Mouse (Mus musculus) midbrain, embryonic 13.5 days (tissue): ENCODE data around the gene Dusp5. TPM values are rescaled to one million over a fixed set of nuclear protein-coding genes. Genes with fewer than 3 reads are reported as not detected.
"Not testable (repeated sequence)": the region's sequence is repeated elsewhere in the genome, so short reads cannot be mapped to it uniquely, and the experiment has no call there.

Experiments
- ATAC-seq: fragments of 200-750 bp; cut with Nextera tagmentation; 2 replicates; pipeline ENCODE4 v1.8.0; 2017; ENCODE audit warnings: mild to moderate bottlenecking, moderate TSS enrichment, moderate library complexity
- H3K27ac ChIP-seq: fragments of 300-500 bp; sonication (generic); 2 replicates; pipeline ENCODE4 v1.5.1; 2015; ENCODE audit warnings: inconsistent platforms, mild to moderate bottlenecking, moderate library complexity
- H3K27me3 ChIP-seq: fragments of 300-500 bp; sonication (generic); 2 replicates; pipeline ENCODE4 v1.6.1; 2015; ENCODE audit warnings: mild to moderate bottlenecking, inconsistent platforms
- H3K36me3 ChIP-seq: fragments of 300-500 bp; sonication (generic); 2 replicates; pipeline ENCODE4 v1.6.1; 2015; ENCODE audit warnings: mild to moderate bottlenecking, inconsistent platforms
- H3K4me1 ChIP-seq: fragments of 300-500 bp; sonication (generic); replicated peaks from 2 replicates; pipeline ENCODE4 v1.6.1; 2015; ENCODE audit warnings: inconsistent platforms
- H3K4me2 ChIP-seq: fragments of 300-500 bp; sonication (generic); replicated peaks from 2 replicates; pipeline ENCODE4 v1.6.1; 2015; ENCODE audit warnings: moderate library complexity, mild to moderate bottlenecking, inconsistent platforms
- H3K4me3 ChIP-seq: fragments of 300-500 bp; sonication (generic); replicated peaks from 2 replicates; pipeline ENCODE4 v1.5.1; 2015; ENCODE audit warnings: mild to moderate bottlenecking, inconsistent platforms
- H3K9ac ChIP-seq: fragments of 300-500 bp; sonication (generic); replicated peaks from 2 replicates; pipeline ENCODE4 v1.6.1; 2015; ENCODE audit warnings: mild to moderate bottlenecking, inconsistent platforms
- H3K9me3 ChIP-seq: fragments of 300-500 bp; sonication (generic); 2 replicates; pipeline ENCODE4 v1.6.1; 2016; ENCODE audit warnings: mild to moderate bottlenecking, inconsistent platforms
- WGBS: fragments of 180-500 bp; shearing (Covaris S2); methylation state at CpG from one replicate; pipeline ENCODE4 v1.1.7; 2015; 5-methylcytosine and 5-hydroxymethylcytosine counted together
- polyA plus RNA-seq: library from polyadenylated mRNA; unstranded; fragments of >200 nt; fragmentation: Nextera tagmentation; extraction: Ambion mirVana; gene quantifications from 2 replicates; pipeline ENCODE4 v1.2.1, GENCODE M21; 2015

The Dusp5 gene
- polyA plus RNA-seq, 1 experiment from 2014 or later: 1.2 TPM

DNA sequence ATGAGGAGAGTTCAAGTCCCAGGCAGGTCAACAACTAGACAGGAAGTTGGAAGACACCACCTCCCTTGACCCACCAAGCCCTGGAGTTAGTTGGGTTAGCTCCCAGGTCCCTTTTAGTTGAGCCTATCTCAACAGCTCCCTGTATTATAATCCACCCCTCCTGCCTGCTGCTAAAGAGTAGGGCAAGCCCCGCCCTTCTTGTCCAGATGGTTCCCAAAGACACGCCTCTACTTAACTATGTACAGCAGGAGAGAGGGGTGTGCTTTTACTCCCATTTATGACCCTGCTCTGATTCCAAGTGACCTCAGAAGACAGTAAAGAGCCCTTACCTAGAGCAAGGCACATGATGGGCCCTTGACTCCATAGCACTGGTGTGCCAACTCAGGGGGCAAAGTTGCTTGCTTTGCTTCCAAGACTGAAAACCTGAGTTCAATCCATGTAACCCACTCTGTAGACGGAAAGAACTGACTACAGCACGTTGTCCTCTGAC lies 29.4 kb upstream of the Dusp5 start:
- no peak overlapping the region for H3K9ac ChIP-seq
- peaks cover 4% of the 10 kb centered on the region for H3K4me1 ChIP-seq
- WGBS: 85% methylated on average over 4 of the region's 4 CpGs
- no peaks in the 10 kb centered on the region for H3K27me3 ChIP-seq
- no peak overlapping the region for H3K4me3 ChIP-seq
- no peak for ATAC-seq
- no peak overlapping the region for H3K27ac ChIP-seq
- no peaks in the 10 kb centered on the region for H3K36me3 ChIP-seq
- no peaks in the 10 kb centered on the region for H3K9me3 ChIP-seq
- H3K4me2 ChIP-seq: no peak overlapping the region

DNA sequence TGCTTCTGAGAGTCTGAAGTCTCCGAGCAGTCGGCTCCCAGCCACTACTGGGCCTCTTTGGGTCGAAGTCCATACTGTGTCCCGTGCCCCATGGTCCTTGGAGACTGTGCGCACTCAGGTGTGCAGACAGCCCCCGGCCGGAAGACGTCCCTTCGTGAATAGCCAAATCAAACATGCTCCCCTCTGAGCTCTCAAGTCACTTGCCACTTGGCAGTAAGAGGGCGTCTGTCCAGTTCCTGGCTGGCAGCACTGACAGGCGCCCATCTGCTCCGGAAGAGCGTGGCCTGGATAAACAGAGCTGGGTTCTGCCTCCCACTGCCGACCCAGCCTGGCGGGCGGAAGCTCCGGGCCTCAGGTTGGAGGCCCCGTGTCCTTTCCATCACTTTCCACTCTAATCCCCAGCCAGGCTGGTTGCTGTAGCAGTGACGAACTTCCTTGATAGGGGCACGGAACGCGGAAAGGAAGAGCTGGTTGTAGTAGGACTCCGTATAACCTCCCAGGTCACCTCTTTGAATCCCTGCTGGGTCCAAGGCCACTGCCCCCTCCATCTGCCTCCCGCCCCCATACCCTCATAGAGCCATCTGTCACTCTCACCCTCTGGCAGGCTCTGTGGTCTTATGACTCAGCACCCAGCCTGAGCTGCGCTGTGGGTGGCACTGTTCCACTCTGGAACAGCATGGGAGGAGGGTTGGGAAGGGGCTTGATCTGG lies 28.5 kb upstream of the Dusp5 start:
- no peak overlapping the region for H3K4me2 ChIP-seq
- H3K4me1 ChIP-seq: peaks cover 4% of the 10 kb centered on the region
- peak; percentile 48; the same call in 1 of the 2 replicates for ATAC-seq

GRCm38 (mm10) chr19:53501239-53501638 lies 27.7 kb upstream of the Dusp5 start:
- not testable (repeated sequence) for H3K27me3 ChIP-seq, H3K9ac ChIP-seq, ATAC-seq, H3K9me3 ChIP-seq, H3K4me2 ChIP-seq, H3K4me1 ChIP-seq, H3K36me3 ChIP-seq, H3K27ac ChIP-seq, H3K4me3 ChIP-seq
- 90% methylated on average over 7 of the region's 7 CpGs for WGBS

More for the DNA sequence above, 28.5 kb upstream of the Dusp5 start:
- Histone ChIP-seq H3K27me3 (no peaks in the 10 kb centered on the region), H3K9ac (no peak overlapping the region), H3K9me3 (no peaks in the 10 kb centered on the region), H3K4me3 (no peak overlapping the region), H3K27ac (no peak overlapping the region), H3K36me3 (no peaks in the 10 kb centered on the region)
- WGBS: 79% methylated on average over 25 of the region's 25 CpGs

DNA sequence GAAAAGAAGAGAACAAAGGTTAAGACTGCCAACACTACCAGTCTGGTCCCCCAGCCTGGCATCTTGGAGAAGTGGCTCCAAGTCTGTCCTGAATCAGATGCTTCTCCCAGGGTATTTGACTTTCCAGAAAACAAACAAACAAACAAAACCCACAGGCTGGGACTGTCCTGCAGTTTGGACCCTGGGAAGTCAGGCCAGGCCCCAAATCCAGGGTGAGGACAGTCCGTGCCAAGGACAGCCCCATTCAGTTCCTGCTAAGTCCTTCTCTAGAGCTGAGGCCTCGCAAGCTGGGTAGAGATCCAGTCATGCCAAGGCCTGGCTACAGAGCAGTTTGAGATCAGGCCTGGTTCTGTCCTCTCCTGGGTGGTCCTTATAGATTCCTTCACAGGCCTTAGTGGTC lies 27.1 kb upstream of the Dusp5 start:
- Histone ChIP-seq H3K9ac (no peak overlapping the region), H3K9me3 (no peaks in the 10 kb centered on the region), H3K36me3 (no peaks in the 10 kb centered on the region), H3K4me3 (no peak overlapping the region), H3K4me1 (peaks cover 4% of the 10 kb centered on the region), H3K4me2 (no peak overlapping the region), H3K27me3 (no peaks in the 10 kb centered on the region), H3K27ac (no peak overlapping the region)
- ATAC-seq: no peak
- 85% methylated on average over 2 of the region's 2 CpGs for WGBS

- no peak for ATAC-seq
- no peak overlapping the region for H3K9ac ChIP-seq
- no peaks in the 10 kb centered on the region for H3K9me3 ChIP-seq
- H3K4me1 ChIP-seq: peaks cover 4% of the 10 kb centered on the region
- H3K36me3 ChIP-seq: no peaks in the 10 kb centered on the region
- no peak overlapping the region for H3K4me2 ChIP-seq
- H3K27me3 ChIP-seq: no peaks in the 10 kb centered on the region
- H3K4me3 ChIP-seq: no peak overlapping the region
- WGBS: 57% methylated on average over 9 of the region's 9 CpGs
- H3K27ac ChIP-seq: no peak overlapping the region
Measured at GRCm38 (mm10) chr19:53502891-53503371, 26.0 kb upstream of the Dusp5 start.

DNA sequence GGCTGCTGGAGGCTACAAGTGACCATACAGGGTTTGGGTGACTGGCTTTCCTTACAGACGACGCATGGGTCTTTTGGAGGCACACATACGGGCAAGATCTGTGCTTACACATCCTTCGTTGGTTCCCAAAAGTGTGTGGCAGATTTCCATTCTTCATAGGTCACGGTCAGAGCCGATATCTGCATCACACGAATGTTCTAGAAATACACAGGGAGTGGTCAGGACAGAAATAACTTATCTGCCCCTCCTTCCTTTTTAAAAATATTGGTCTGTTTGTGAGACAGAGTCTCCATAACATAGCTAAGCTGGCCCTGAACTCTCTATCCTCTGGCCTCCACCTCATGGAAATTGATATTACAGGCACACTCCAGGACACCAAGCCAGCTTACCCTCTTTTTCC lies 24.7 kb upstream of the Dusp5 start:
- WGBS: 95% methylated on average over 7 of the region's 7 CpGs
- no peak overlapping the region for H3K4me2 ChIP-seq
- ATAC-seq: no peak

DNA sequence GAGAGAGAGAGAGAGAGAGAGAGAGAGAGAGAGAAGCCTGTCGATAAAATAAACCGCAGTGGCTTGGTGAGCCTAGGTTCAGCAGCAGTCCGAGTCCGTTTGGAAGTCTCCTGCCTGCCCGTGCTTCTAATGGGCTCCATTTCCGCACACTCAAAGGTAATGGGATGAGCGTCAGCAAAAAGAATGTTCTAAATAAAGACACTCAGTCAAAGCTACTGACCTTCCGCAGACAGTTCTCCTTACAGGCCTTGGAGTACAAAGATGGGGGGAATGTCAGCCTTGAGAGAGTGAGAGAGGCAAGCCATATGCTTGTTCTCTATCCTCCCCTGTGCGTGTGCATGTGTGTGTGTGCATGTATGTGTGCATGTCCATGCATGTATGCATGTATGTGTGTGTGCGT lies 23.2 kb upstream of the Dusp5 start:
- no peak for ATAC-seq
- Histone ChIP-seq H3K4me2 (no peak overlapping the region), H3K9ac (no peak overlapping the region), H3K27me3 (no peaks in the 10 kb centered on the region), H3K9me3 (no peaks in the 10 kb centered on the region), H3K4me3 (no peak overlapping the region), H3K4me1 (peaks cover 4% of the 10 kb centered on the region), H3K36me3 (no peaks in the 10 kb centered on the region), H3K27ac (no peak overlapping the region)
- 88% methylated on average over 10 of the region's 10 CpGs for WGBS

More for the DNA sequence above, 24.7 kb upstream of the Dusp5 start:
- H3K4me3 ChIP-seq: no peak overlapping the region
- H3K9ac ChIP-seq: no peak overlapping the region
- H3K4me1 ChIP-seq: peaks cover 4% of the 10 kb centered on the region
- no peak overlapping the region for H3K27ac ChIP-seq
- H3K9me3 ChIP-seq: no peaks in the 10 kb centered on the region
- no peaks in the 10 kb centered on the region for H3K36me3 ChIP-seq
- H3K27me3 ChIP-seq: no peaks in the 10 kb centered on the region

GRCm38 (mm10) chr19:53507497-53507896 lies 21.4 kb upstream of the Dusp5 start:
- H3K27me3 ChIP-seq: no peaks in the 10 kb centered on the region
- no peak overlapping the region for H3K4me2 ChIP-seq
- no peaks in the 10 kb centered on the region for H3K9me3 ChIP-seq
- no peak overlapping the region for H3K4me3 ChIP-seq
- peaks cover 4% of the 10 kb centered on the region for H3K4me1 ChIP-seq
- H3K9ac ChIP-seq: no peak overlapping the region
- no peak overlapping the region for H3K27ac ChIP-seq
- ATAC-seq: no peak
- H3K36me3 ChIP-seq: no peaks in the 10 kb centered on the region
- WGBS: 81% methylated on average over 8 of the region's 8 CpGs

DNA sequence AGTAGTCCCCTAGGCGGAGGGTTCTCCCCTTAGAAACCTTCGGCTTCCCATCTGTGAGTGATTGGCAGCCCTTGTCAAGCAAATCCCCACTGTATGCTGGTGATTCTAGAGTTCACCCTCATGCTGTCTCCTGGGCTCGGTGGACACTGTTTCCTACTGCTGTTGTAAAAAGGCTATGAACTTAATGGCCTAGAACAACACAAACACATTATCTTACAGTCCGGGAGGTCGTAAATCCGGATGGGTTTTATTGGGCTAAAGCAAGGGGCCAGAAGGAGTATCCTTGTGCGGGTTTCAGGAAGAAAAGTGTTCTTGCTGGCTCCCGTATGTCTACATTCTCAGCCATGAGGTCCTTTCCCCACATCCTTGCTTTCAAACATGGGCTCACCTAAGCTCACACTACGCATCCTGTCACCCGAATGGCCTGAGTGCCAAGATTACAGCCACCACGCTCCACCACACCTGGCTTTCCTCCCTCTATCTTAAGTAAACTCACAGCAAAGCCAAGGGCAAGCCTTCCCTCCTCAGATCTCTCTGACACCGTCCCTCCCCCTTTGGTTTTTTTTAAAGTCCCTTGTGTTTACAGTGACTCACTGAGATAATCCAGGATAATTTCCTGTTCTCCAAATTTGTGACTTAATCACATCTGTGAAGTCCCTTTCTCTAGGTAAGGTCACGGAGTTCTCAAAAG lies 17.5 kb upstream of the Dusp5 start:
- ATAC-seq: no peak
- Histone ChIP-seq H3K4me2 (no peak overlapping the region), H3K36me3 (no peaks in the 10 kb centered on the region), H3K27me3 (no peaks in the 10 kb centered on the region), H3K27ac (no peak overlapping the region), H3K9ac (no peak overlapping the region), H3K9me3 (no peaks in the 10 kb centered on the region), H3K4me3 (no peak overlapping the region), H3K4me1 (0 out of 2 replicates have a peak, but pooled peaks cover 5% of the 10 kb centered on the region)
- WGBS: 85% methylated on average over 13 of the region's 13 CpGs

DNA sequence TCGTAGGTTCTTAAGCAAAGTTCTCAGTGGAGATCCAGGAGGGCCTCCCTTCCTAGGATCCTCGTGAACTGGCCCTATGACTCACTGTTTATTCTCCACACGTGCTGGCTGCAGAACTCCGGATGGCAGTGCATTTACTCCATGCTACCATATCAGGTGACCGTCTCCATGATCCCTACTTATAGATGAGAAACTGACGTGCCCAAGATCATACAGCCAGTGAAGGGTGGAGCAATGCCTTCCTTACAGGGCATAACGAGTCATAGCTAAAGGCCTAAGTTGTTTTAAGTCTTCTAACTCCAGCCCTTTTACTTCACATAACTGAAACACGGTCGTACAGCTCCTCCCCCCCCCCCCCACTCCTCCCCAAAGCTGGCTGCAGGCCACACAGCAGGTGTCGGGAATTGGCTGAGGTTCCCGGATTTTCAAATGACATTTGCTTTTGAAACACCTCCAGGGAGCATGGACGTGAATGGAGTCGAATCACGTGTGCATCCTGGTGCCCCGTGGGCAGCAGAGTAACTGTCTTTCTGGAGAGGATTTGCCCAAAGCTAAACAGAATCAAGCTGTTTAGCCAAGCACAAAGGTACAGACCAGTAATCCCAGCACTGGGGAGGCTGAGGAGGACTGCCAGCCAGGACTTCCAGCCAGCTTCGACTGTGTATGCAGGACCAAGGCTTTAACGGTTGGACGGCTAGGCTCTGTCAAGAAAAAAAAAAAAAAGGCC lies 11.4 kb upstream of the Dusp5 start:
- 0 out of 2 replicates have a peak, but pooled peaks cover 13% of the 10 kb centered on the region for H3K27me3 ChIP-seq
- WGBS: 26% methylated on average over 18 of the region's 18 CpGs

GRCm38 (mm10) chr19:53519549-53519948 lies 9.4 kb upstream of the Dusp5 start:
- Histone ChIP-seq H3K27ac (no peak overlapping the region), H3K36me3 (no peaks in the 10 kb centered on the region), H3K27me3 (0 out of 2 replicates have a peak, but pooled peaks cover 13% of the 10 kb centered on the region), H3K9ac (no peak overlapping the region), H3K4me3 (no peak overlapping the region), H3K4me2 (no peak overlapping the region), H3K4me1 (peaks cover 7% of the 10 kb centered on the region), H3K9me3 (no peaks in the 10 kb centered on the region)
- 94% methylated on average over 8 of the region's 8 CpGs for WGBS
- no peak for ATAC-seq

More for the DNA sequence above, 11.4 kb upstream of the Dusp5 start:
- H3K4me1 ChIP-seq: peaks cover 11% of the 10 kb centered on the region
- H3K4me3 ChIP-seq: no peak overlapping the region
- H3K9me3 ChIP-seq: no peaks in the 10 kb centered on the region
- no peak overlapping the region for H3K4me2 ChIP-seq
- H3K9ac ChIP-seq: no peak overlapping the region
- no peaks in the 10 kb centered on the region for H3K36me3 ChIP-seq
- H3K27ac ChIP-seq: peak overlapping the region; percentile 56
- ATAC-seq: peak; percentile 85

DNA sequence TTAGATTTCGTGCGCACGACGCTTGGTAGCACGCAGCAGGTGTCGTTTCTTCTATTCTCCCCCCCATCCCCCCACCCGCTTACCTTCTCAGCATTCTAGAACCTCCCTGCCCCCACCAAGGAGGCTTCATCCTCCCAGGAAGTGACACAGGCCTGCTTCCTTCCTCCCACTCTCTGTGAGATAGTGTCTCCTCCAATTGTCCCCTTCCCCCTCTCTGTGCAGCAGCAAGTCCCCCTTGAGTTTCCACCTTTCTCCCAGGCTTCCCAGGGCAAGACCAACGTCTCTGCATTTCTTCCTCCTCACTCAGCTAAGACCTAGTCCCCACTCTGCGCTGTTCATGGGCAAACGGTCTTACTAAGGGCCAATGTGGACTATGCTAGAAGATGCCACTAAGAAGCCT lies 8.9 kb upstream of the Dusp5 start:
- Histone ChIP-seq H3K9ac (no peak overlapping the region), H3K4me1 (peaks cover 7% of the 10 kb centered on the region), H3K4me3 (no peak overlapping the region), H3K4me2 (no peak overlapping the region), H3K27me3 (0 out of 2 replicates have a peak, but pooled peaks cover 13% of the 10 kb centered on the region), H3K27ac (no peak overlapping the region), H3K9me3 (no peaks in the 10 kb centered on the region), H3K36me3 (no peaks in the 10 kb centered on the region)
- 92% methylated on average over 10 of the region's 10 CpGs for WGBS
- ATAC-seq: no peak
